Mouse (Mus musculus) kidney, adult 9 months (tissue): ENCODE measurements around the gene Lrtm1.

ENCODE experiments used
- DNase-seq: peaks from one replicate; pipeline ENCODE4 v3.0.0; 2022

Gene Lrtm1

DNA sequence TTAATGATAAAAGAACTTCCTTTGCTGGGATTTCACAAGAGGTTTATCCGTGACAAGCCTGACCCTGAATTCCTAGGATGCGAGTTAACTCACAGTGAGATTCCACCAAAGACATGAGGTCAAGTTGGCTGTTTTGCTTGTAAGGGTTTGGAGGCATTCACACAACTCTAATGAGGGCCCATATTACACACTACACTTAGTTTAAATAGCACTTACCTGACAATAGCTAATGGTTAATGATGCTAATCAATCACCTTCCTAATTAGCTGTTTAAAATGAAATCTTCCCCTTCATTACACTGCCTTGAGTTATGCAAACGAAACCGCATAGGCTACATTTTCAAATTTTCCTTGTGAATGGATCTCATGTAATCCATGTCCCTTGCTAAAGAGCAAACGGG, 20.2 kb downstream of the Lrtm1 start:
- DNase-seq = no peak

DNA sequence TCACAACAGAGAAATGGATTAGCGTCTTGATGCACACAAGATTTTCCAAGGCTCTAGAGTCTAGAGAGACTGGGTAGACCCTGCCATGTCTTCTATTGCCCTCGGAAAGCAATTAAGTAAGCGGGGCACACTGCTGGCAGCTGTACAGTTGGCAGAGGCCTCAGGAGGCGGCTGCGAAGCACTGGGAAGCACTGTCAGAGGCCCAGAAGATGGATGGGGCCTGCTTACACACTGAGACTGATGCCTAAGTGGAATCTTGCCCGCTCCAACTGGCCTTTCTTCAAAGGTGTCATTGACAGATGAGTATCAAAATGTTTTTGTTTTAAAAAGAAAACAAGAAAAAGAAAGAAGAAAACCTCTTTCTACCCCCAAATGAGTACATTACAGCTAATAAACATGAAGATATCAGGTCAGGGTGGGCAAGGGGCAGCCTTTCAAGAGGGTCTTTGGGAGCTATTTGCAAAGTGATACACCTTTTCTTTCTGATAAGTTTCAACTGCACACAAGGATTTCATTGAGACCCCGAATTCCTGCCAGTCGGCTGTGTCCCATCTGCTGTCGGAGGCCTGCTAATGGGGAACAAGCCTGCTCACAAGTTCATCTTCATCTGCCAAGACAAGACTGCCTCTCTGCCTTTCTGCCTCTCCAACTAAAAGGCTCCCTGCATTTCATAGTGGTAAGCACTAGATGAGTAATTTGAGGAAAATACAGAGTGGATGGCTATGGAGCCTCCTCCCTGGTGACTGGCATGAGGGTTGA, 22.8 kb downstream of the Lrtm1 start:
- no peak for DNase-seq

DNA sequence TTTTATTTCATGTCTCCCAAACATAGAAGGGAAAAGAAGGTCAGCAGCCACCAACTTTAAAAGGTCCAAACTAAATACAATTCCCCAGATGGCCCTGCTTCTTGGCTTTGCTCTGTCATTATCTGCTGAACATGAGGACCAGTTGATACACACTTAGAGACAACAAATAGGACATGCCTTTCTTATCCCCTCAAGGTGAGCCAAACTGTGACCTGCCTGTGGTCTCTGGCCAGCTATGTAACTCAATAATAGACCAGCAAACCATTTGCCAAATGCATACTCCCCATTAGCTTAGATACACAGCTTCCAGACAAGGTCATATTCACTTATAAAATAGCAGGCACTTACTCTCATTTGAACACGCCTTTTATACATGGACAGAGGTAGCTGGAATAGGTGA, 23.5 kb downstream of the Lrtm1 start:
- DNase-seq = no peak

DNA sequence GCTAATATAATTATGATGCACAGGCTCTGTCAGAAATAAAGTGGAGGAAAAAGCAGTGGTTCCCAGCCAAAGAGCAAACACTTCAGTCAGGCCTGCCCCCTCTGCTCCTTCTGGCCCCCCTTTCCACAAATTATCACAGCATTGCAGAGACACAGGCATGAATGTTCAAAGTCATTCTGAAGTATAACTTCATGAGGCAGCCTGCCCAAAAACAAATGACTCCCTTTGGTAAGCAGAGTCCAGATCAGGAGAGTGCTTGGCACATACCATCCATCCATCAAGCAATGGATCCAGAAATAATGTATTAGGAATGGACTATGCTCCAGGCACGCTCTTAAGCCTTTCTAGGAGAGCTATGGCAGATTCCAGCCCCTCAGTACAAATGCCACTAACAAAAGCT, 24.3 kb downstream of the Lrtm1 start:
- no peak for DNase-seq

DNA sequence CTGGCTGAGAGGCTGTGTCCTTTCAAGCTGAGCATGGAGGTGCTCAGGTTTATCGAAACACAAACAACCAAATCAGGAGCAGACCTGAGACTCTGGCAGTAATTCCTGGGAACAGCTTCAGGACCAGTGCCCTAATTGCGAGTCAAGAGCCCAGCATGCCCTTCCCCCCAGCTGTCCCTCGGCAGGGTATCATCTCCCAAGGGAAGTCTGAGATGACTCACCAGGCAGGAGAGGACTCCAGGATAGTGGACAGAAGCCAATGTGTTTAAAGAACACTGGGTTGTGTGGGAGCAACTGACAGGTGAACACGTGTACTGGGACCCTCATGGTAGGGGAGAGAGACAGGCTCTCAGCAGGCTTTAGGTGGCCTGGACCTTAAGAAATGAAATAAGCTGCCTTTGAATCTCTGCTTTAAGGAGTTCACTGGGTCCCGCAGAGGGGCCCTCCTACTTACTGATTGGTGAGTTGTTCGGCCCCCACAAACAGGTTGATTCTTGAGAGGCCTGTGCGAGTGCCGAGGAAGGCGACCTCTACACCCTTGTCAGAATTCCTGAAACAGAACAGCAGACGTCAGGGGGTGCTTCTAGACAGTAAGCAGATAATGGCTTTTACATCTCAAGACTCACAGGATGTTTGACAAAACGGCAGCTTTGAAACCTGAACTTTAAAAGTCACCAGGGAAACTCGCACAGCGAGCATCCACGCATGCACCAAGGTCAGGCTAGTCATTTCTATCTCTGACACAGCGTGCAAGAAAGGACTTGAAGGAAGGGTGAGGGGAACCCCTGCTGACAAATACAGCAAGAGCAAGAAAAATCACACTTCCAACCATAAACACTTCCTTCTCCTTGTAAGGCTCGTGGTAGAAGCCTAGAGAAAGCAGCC, 34.2 kb downstream of the Lrtm1 start:
- no peak for DNase-seq

DNA sequence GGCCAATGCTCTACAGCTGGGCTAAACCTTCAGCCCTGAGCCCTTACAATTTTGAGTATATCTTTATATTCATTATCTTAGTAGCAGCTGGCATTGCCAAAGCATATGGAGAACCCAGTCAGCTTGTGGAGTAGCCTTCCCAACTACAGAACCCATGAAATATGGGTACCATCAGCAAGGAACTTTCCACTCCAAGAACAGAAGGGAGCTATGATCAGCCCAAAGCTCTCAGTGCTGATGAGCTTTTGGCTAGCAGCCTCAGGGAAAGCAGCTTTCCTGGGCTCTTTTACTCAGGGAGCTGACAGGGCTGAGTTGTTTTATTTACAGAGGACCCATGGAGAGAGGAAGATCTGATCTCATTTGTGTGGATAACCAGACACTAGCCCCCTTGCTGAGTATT, 42.7 kb downstream of the Lrtm1 start:
- DNase-seq = no peak

DNA sequence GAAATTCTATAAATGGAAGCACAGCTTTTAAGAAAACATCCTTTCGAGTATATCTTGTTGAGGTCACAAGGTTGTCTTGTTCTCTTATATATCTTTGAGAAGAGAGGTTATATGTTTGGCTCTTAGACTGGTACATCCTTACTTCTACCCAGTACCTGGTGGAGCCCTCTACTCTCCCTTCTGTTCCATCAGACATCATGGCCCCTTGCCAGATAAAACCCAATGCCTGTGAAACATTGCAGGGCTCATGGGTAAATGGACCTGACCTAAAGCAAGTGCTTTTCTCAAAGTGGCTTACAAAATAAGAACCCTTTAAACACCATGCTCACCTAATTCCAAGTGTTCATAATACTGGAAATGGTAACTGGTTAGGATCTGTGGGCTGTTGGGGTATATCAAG, 43.5 kb downstream of the Lrtm1 start:
- no peak for DNase-seq

DNA sequence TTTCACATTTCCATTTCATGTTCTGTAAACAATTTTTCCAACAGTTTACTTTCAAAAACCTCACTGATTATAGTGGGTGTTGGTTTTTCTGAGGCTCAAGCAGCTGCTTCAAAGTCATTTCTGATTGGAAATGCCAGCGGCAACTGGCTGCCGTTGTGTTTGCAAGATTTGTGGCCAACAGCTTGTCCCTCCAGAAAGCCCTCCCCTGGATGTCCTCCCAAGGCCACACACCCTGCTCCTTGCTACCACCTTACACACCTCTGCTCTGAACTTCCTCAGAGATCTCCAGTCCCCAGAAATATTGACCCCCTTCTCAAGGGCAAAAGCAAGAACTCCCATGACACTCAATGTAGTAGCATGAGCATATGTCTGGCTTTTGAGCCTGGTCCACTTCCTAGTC, 44.7 kb downstream of the Lrtm1 start:
- no peak for DNase-seq

DNA sequence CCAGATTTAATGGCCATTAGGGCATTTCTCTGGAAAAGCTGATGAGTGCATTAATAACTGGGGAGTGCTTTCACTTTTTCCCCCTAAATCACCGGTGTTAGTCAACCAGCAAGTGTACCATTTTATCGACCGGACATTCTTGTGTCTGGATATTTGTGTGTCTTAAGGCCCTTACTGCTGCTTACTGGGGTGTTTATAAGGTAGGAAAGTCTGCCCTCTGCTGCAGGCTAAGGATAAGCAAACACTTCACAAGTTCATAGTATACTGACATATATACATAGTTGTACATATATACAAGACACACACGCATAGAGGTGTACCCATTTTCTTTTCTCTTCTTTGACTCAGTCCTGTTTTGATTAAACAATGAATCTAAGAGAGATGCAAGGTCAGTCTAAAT, 55.7 kb downstream of the Lrtm1 start:
- peak; percentile 25 for DNase-seq

DNA sequence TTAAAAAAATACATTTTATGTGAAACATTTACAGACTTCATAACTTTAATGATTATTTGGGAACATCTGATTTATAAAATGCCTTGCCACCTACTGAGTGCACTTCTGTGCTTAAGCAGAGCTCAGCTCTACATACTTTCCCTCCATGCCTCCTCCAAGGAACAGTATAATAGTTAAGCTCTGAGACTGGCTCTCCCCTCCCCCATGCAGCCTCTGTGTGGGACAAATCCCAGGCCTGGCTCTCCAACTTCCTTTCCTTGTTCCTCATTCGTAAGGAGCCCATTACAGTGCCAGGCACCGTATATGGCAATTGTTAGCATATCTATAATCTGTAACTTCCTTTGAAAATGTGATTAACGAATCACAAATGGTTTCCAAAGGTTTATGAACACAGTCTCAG, 59.4 kb downstream of the Lrtm1 start:
- DNase-seq = no peak

DNA sequence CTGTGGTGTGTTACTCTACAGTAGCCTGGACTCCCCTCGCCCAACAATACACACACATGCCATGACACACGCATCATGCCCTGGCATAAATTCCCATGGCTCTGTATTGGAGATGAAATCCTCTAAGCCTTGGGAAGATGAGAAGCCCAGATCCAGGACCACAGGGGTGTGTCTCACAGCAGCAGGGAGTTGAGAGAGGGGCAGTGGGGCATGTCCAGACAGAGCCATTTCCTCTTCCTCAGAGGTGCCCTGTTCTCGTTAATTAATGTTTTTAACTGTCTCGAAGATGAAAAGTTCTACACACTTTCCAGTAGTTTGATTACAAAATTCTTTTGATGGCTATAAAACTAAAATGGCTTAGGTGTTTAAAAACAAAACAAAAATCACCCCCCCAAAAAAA, 62.2 kb downstream of the Lrtm1 start:
- DNase-seq = no peak

DNA sequence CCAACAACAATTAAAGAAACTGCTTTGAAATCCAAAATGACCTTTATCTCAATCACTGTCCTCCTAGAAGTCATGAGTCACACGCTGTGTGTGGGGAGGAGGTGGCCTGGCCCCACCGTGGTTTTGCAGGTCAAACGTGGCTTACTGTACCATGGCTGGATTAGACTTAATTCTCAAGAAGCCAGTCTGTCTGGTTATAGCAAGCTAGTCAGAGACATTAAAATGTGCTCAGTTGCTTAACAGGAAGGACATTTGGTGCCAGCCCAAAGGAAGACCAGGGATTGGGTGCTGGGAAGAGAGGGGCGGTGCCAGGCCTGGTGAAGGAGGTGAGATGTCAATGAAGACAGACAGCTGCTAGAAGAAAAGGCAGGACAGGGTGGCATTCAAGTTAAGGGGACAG, 62.6 kb downstream of the Lrtm1 start:
- peak; percentile 45 for DNase-seq

DNA sequence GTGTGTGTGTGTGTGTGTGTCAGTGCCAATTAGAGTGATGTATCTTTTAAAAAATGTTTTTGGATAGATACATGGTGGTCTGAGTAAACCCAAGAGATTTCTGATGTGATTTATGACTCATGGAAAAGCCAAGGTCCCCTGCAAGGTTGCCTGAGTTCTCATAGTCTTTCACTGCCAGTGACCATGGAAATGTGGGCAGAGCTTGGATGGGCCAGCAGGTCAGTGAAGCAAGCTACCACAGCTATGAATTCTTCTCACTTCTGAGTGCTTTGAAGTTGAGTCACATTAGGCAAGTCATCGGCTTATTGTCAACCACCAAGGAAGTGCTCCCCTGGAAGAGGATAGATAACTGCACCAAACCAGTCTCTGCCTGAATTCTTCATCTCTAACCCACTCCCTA, 64.2 kb downstream of the Lrtm1 start:
- no peak for DNase-seq
